In genomic region chr11:32299865-32300264, GRCm38 (mm10) we compare ENCODE assay signal across 9 mouse cellular contexts. TPM values are rescaled to one million over a fixed set of nuclear protein-coding genes. Genes with fewer than 3 reads are reported as not detected.
A peak's percentile ranks its signal among the peaks of the same experiment; 100 is the strongest.
DNase-seq lines count a peak whose midpoint lies in the region; ATAC-seq lines count a peak whose summit lies in the region.
"Not testable (repeated sequence)": the region's sequence is repeated elsewhere in the genome, so short reads cannot be mapped to it uniquely, and the experiment has no call there.
"Had no signal": no experiment of that assay in that cellular context is flagged by ENCODE, and none has a peak within 500 bp of the region (broad histone marks: within the 10 kb centered on the region; RNA-seq: fewer than 3 reads in every experiment).

Hbq1a (plus strand) TSS chr11:32300069.

- H3K9me3 ChIP-seq in embryonic facial prominence, embryonic 15.5 days (replicated peaks); heart, embryonic 11.5 days (replicated peaks; ENCODE audit: control insufficient read depth, low read length); limb, embryonic 10.5 days (replicated peaks); midbrain, embryonic 10.5 days (replicated peaks): not testable (repeated sequence)

- 7% methylated on average over 16 of the region's 16 CpGs for WGBS in embryonic facial prominence, embryonic 15.5 days
- 4% methylated on average over 16 of the region's 16 CpGs for WGBS in heart, embryonic 11.5 days (ENCODE audit: insufficient replicate concordance)
- WGBS in limb, embryonic 10.5 days: 6% methylated on average over 16 of the region's 16 CpGs
- WGBS in midbrain, embryonic 10.5 days: 8% methylated on average over 16 of the region's 16 CpGs

- peaks cover 14% of the 10 kb centered on the region for H3K27me3 ChIP-seq in embryonic facial prominence, embryonic 15.5 days
- peaks cover 11% of the 10 kb centered on the region for H3K27me3 ChIP-seq in heart, embryonic 11.5 days (ENCODE audit: control insufficient read depth, insufficient read depth, low read length)
- H3K27me3 ChIP-seq in limb, embryonic 10.5 days (ENCODE audit: low read depth, poor library complexity, severe bottlenecking): peaks cover 19% of the 10 kb centered on the region
- peaks cover 27% of the 10 kb centered on the region for H3K27me3 ChIP-seq in midbrain, embryonic 10.5 days (ENCODE audit: low read depth, poor library complexity, severe bottlenecking)

- peak within 1 kb of the TSS; percentile 40 for H3K4me2 ChIP-seq in embryonic facial prominence, embryonic 15.5 days (replicated peaks)
- H3K4me2 ChIP-seq in heart, embryonic 11.5 days: peak within 1 kb of the TSS; percentile 47

- not testable (repeated sequence) for H3K27ac ChIP-seq in embryonic facial prominence, embryonic 15.5 days (replicated peaks); heart, embryonic 11.5 days (ENCODE audit: low read depth, low read length); limb, embryonic 10.5 days; midbrain, embryonic 10.5 days (replicated peaks)

- not testable (repeated sequence) for H3K4me1 ChIP-seq in embryonic facial prominence, embryonic 15.5 days; heart, embryonic 11.5 days (ENCODE audit: control insufficient read depth, insufficient read depth, low read length); limb, embryonic 10.5 days; midbrain, embryonic 10.5 days

- not testable (repeated sequence) for H3K36me3 ChIP-seq in embryonic facial prominence, embryonic 15.5 days; heart, embryonic 11.5 days (ENCODE audit: control insufficient read depth, insufficient read depth, low read length); limb, embryonic 10.5 days; midbrain, embryonic 10.5 days

- peak; percentile 59 to 71 for DNase-seq in adrenal gland, postnatal 36 days
- DNase-seq in kidney, adult 9 months: peak; percentile 63
- peak; percentile 72 for DNase-seq in limb, embryonic 10.5 days (ENCODE audit: low spot score)
- peak; percentile 52 for DNase-seq in midbrain, embryonic 10.5 days (ENCODE audit: low spot score)
- peak; percentile 69 to 78 for DNase-seq in right cerebral cortex, postnatal 10 days (ENCODE audit: low spot score in 2 of 2)
- peak; percentile 46 for DNase-seq in urinary bladder, postnatal 25 days (ENCODE audit: low spot score)

- not testable (repeated sequence) for H3K9ac ChIP-seq in embryonic facial prominence, embryonic 15.5 days; heart, embryonic 11.5 days (ENCODE audit: low read depth, low read length)

- ATAC-seq in embryonic facial prominence, embryonic 15.5 days (ENCODE audit: insufficient number of reproducible peaks, low FRiP score, low TSS enrichment, low read depth); heart, embryonic 11.5 days (replicated peaks; ENCODE audit: insufficient number of reproducible peaks, low FRiP score, low TSS enrichment): not testable (repeated sequence)

- 0 out of 2 replicates have a peak within 1 kb of the TSS, but pooled peaks have one; percentile 13 for H3K4me3 ChIP-seq in embryonic facial prominence, embryonic 15.5 days (replicated peaks)
- 0 out of 2 replicates have a peak within 1 kb of the TSS, but pooled peaks have one; percentile 25 for H3K4me3 ChIP-seq in heart, embryonic 11.5 days (ENCODE audit: low read depth, low read length)
- peak within 1 kb of the TSS; percentile 20; the same call in 1 of the 2 replicates for H3K4me3 ChIP-seq in limb, embryonic 10.5 days
- H3K4me3 ChIP-seq in midbrain, embryonic 10.5 days: peak within 1 kb of the TSS; percentile 43

RNA-seq across cellular contexts. Expression of gene Hbq1a, which starts in this region (rescaled TPM):
- total RNA-seq in adrenal gland, postnatal 36 days (2021): under 1 TPM; 0.49 to 0.93 TPM
- polyA plus RNA-seq in embryonic facial prominence, embryonic 15.5 days (2015; fragmentation: Nextera tagmentation; extraction: Ambion mirVana): 0.67 and 0.84 TPM in 2 replicates
- polyA plus RNA-seq in heart, embryonic 11.5 days (2014; fragmentation: Nextera tagmentation; extraction: Ambion mirVana): 0.64 and 1.2 TPM in 2 replicates
- not detected in 2 replicates for polyA plus RNA-seq in limb, embryonic 10.5 days (2016; fragmentation: Nextera tagmentation; extraction: Ambion mirVana)
- not detected in 2 replicates for polyA plus RNA-seq in midbrain, embryonic 10.5 days (2016; fragmentation: Nextera tagmentation; extraction: Ambion mirVana)
- total RNA-seq: gastrocnemius, postnatal 25 days had no signal

Comparison
In these comparisons a context has a peak if more than half of its experiments do, and no peak if none do; other contexts are left out.
1. Peak in DNase-seq in adrenal gland, postnatal 36 days; RNA of the gene not detected or under 1 TPM.
2. Peak in DNase-seq and H3K4me3 ChIP-seq in limb, embryonic 10.5 days; RNA of the gene not detected or under 1 TPM.
3. Peak in DNase-seq and H3K4me3 ChIP-seq in midbrain, embryonic 10.5 days; RNA of the gene not detected or under 1 TPM.